Mouse (Mus musculus) lung, adult 2 months (tissue): ENCODE measurements at regions not wholly inside any gene's neighbourhood (a gene's known extent, or its start where the extent isn't known, plus 50 kb on each side); places are given as distances from the start of the nearest gene placed in this dataset.

Experiments
- CTCF ChIP-seq: fragments of 200-500 bp; IDR thresholded peaks from 2 replicates; pipeline ENCODE4 v1.5.1; 2011; ENCODE audit warnings: mild to moderate bottlenecking, low read length, control low read depth; ENCODE audit not compliant: insufficient read depth
- POLR2A ChIP-seq: fragments of 200-500 bp; IDR thresholded peaks from 2 replicates; pipeline ENCODE4 v1.6.1; 2011; ENCODE audit warnings: low read depth, mild to moderate bottlenecking, control low read depth, low read length, borderline replicate concordance; ENCODE audit errors: extremely low read depth

- no peak for TF ChIP-seq CTCF
- no peak for TF ChIP-seq POLR2A
Observed at GRCm38 (mm10) chr4:106048797-106049196, 259.1 kb downstream of the Gm12728 start.
